Mouse (Mus musculus): ENCODE results near the gene 4931429L15Rik.

DNA sequence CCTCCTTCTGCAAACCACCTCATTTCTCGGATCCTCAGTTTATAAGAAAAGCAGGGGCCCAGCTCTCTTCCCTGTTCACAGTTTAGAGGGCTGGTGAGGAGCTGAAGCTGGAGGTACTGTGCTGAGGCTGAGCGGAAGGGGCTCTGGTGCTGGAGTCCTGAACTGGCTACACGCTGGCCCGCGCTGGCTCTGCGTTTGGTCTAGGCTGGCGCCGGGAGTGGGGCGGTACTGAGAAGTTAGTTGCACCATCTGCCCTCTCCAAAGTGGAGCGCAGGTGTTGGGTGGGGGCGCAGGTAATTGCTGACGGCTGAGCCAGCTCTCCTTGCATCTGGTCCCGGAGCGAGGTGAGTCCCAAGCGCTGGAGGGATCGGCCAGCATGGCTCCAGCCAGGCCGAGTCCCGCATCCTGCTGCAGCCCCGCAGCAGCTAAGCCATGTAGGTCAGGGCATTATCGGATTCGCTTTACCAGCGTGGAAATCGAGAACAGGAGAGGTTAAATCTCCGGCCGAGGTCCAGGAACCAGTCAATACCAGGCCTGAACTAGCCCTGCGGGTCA lies 14.8 kb upstream of the 4931429L15Rik start:
- TF ChIP-seq CTCF (IDR thresholded peaks at IDR 0.05; ENCODE audit: extremely low read depth, insufficient read depth, insufficient read length, insufficient replicate concordance) (no peak), POLR2A (IDR thresholded peaks at IDR 0.05; ENCODE audit: low read depth, low read length) (no peak)
